Mouse (Mus musculus) urinary bladder, postnatal 25 days (tissue): ENCODE measurements at regions not wholly inside any gene's neighbourhood (a gene's known extent, or its start where the extent isn't known, plus 50 kb on each side); places are given as distances from the start of the nearest gene placed in this dataset.

Experiments
- DNase-seq: peaks from one replicate; pipeline ENCODE4 v3.0.0; 2022; ENCODE audit warnings: low spot score

- peak; percentile 14 for DNase-seq
Measured at GRCm38 (mm10) chr13:4662336-4663101, 53.5 kb upstream of the Akr1e1 start.
